Mouse (Mus musculus) heart, embryonic 16.5 days (tissue): ENCODE data around the gene Tor1aip1. TPM values are rescaled to one million over a fixed set of nuclear protein-coding genes. Genes with fewer than 3 reads are reported as not detected.
"Not testable (repeated sequence)": the region's sequence is repeated elsewhere in the genome, so short reads cannot be mapped to it uniquely, and the experiment has no call there.

Source experiments
- ATAC-seq: fragments of 200-750 bp; cut with Nextera tagmentation; replicated peaks from 2 replicates; pipeline ENCODE4 v1.8.0; 2017; ENCODE audit warnings: moderate number of reproducible peaks; ENCODE audit not compliant: insufficient read depth, low FRiP score; ENCODE audit errors: extremely low read depth
- H3K27ac ChIP-seq: fragments of 300-500 bp; sonication (generic); 2 replicates; pipeline ENCODE4 v1.5.1; 2014; ENCODE audit warnings: mild to moderate bottlenecking, low read length, control low read depth, moderate library complexity
- H3K27me3 ChIP-seq: fragments of 300-500 bp; sonication (generic); 2 replicates; pipeline ENCODE4 v1.6.1; 2014; ENCODE audit warnings: low read length, mixed read lengths; ENCODE audit not compliant: control insufficient read depth, insufficient read depth
- H3K36me3 ChIP-seq: fragments of 300-500 bp; sonication (generic); 2 replicates; pipeline ENCODE4 v1.6.1; 2014; ENCODE audit not compliant: control insufficient read depth, insufficient read depth
- H3K4me1 ChIP-seq: fragments of 300-500 bp; sonication (generic); 2 replicates; pipeline ENCODE4 v1.6.1; 2014; ENCODE audit warnings: low read length, mixed read lengths; ENCODE audit not compliant: control insufficient read depth, insufficient read depth
- H3K4me2 ChIP-seq: fragments of 300-500 bp; sonication (generic); 2 replicates; pipeline ENCODE4 v1.6.1; 2014; ENCODE audit warnings: low read depth, mild to moderate bottlenecking, control low read depth, low read length
- H3K4me3 ChIP-seq: fragments of 300-500 bp; sonication (generic); 2 replicates; pipeline ENCODE4 v1.5.1; 2014; ENCODE audit warnings: mild to moderate bottlenecking, control low read depth, low read length
- H3K9ac ChIP-seq: fragments of 300-500 bp; sonication (generic); 2 replicates; pipeline ENCODE4 v1.6.1; 2014; ENCODE audit warnings: low read length, control low read depth
- H3K9me3 ChIP-seq: fragments of 300-500 bp; sonication (generic); replicated peaks from 2 replicates; pipeline ENCODE4 v1.6.1; 2016; ENCODE audit warnings: low read length; ENCODE audit not compliant: control insufficient read depth
- WGBS: fragments of 180-500 bp; shearing (Covaris S2); extraction: QIAGEN DNeasy Blood & Tissue Kit; methylation state at CpG from one replicate; pipeline ENCODE4 v1.1.7; 2014; 5-methylcytosine and 5-hydroxymethylcytosine counted together
- polyA plus RNA-seq: library from polyadenylated mRNA; unstranded; fragments of >200 nt; fragmentation: Nextera tagmentation; extraction: Ambion mirVana; gene quantifications from 2 replicates; pipeline ENCODE4 v1.2.1, GENCODE M21; 2015

The Tor1aip1 gene
- polyA plus RNA-seq, 1 experiment from 2014 or later, result 30.4 TPM

- Histone ChIP-seq H3K4me1 (peaks cover 8% of the 10 kb centered on the region), H3K27ac (no peak overlapping the region), H3K9me3 (no peaks in the 10 kb centered on the region), H3K36me3 (peaks cover 47% of the 10 kb centered on the region), H3K9ac (no peak overlapping the region), H3K4me2 (no peak overlapping the region), H3K27me3 (no peaks in the 10 kb centered on the region), H3K4me3 (no peak overlapping the region)
- no peak for ATAC-seq
- WGBS, result 83% methylated on average over 4 of the region's 4 CpGs
Observed at GRCm38 (mm10) chr1:156062193-156062592, 25.9 kb upstream of the Tor1aip1 start.

GRCm38 (mm10) chr1:156058207-156058606 is 21.9 kb upstream of the Tor1aip1 start:
- 82% methylated on average over 2 of the region's 2 CpGs for WGBS
- peaks cover 29% of the 10 kb centered on the region for H3K36me3 ChIP-seq
- no peak for ATAC-seq

DNA sequence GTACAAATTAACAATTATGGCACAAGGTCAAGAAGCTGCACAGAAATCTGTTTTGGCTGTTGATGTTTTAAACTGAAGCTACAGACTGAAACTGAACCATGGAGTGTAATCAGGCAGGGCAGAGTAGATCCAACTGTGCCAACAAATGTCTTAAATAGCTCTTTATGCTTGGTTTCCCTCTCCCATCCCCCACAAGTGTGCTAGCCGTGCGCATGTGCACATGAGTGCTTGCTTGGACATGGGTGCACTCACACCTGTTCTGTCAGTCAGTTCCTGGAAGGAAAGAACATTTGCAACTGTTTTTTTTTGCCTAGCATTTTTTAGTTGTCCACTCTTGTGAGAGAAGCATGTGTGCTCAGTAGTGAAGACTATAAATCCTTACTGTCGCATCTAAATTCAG is 10.4 kb upstream of the Tor1aip1 start:
- Histone ChIP-seq H3K27me3 (no peaks in the 10 kb centered on the region), H3K4me1 (peaks cover 22% of the 10 kb centered on the region), H3K9me3 (no peaks in the 10 kb centered on the region), H3K36me3 (peaks cover 17% of the 10 kb centered on the region), H3K9ac (no peak overlapping the region), H3K4me3 (no peak overlapping the region), H3K4me2 (no peak overlapping the region), H3K27ac (no peak overlapping the region)
- WGBS, result 76% methylated on average over 3 of the region's 3 CpGs
- ATAC-seq, result no peak

More at GRCm38 (mm10) chr1:156058207-156058606, 21.9 kb upstream of the Tor1aip1 start:
- H3K4me3 ChIP-seq, result no peak overlapping the region
- H3K4me2 ChIP-seq, result no peak overlapping the region
- no peak overlapping the region for H3K9ac ChIP-seq
- no peaks in the 10 kb centered on the region for H3K27me3 ChIP-seq
- no peak overlapping the region for H3K27ac ChIP-seq
- H3K4me1 ChIP-seq, result peaks cover 4% of the 10 kb centered on the region; the same call in 1 of the 2 replicates
- no peaks in the 10 kb centered on the region for H3K9me3 ChIP-seq

- 62% methylated on average over 5 of the region's 5 CpGs for WGBS
- H3K27ac ChIP-seq, result no peak overlapping the region
- no peak overlapping the region for H3K4me2 ChIP-seq
- no peak for ATAC-seq
- no peak overlapping the region for H3K4me3 ChIP-seq
- H3K36me3 ChIP-seq, result peaks cover 2% of the 10 kb centered on the region
- no peaks in the 10 kb centered on the region for H3K27me3 ChIP-seq
- no peak overlapping the region for H3K9ac ChIP-seq
- no peaks in the 10 kb centered on the region for H3K9me3 ChIP-seq
- H3K4me1 ChIP-seq, result peaks cover 24% of the 10 kb centered on the region
Observed at GRCm38 (mm10) chr1:156044211-156044611, 7.9 kb upstream of the Tor1aip1 start.

DNA sequence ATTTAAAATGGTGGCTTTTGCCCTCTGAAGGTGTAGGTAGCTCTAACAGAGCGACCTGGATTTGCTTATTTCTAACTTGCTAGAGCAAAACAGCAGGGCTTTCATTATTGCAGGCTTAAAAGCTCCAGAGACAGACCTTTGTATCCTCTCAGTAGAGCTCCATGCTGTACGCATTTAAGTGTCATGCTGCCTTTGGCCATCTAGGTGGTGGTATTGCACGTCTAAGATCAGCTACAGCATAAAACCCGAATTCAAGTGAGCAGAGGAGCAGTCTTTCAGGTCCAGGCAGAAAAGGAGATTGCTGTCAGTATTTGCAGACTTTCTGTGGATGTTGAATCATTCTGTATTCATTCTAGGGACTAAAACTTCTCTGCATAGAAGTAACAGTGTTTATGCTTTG is 6.7 kb upstream of the Tor1aip1 start:
- peaks cover 24% of the 10 kb centered on the region for H3K4me1 ChIP-seq
- H3K27ac ChIP-seq, result no peak overlapping the region
- H3K4me3 ChIP-seq, result no peak overlapping the region
- H3K9me3 ChIP-seq, result no peaks in the 10 kb centered on the region
- no peak for ATAC-seq
- H3K9ac ChIP-seq, result no peak overlapping the region
- WGBS, result 22% methylated on average over 4 of the region's 4 CpGs
- no peaks in the 10 kb centered on the region for H3K27me3 ChIP-seq
- H3K36me3 ChIP-seq, result peaks cover 2% of the 10 kb centered on the region
- H3K4me2 ChIP-seq, result no peak overlapping the region

GRCm38 (mm10) chr1:156042481-156042880 is 6.2 kb upstream of the Tor1aip1 start:
- H3K36me3 ChIP-seq, result peaks cover 2% of the 10 kb centered on the region
- no peaks in the 10 kb centered on the region for H3K27me3 ChIP-seq
- peak overlapping the region; percentile 70 for H3K9ac ChIP-seq
- no peak overlapping the region for H3K27ac ChIP-seq
- no peak for ATAC-seq
- 76% methylated on average over 5 of the region's 5 CpGs for WGBS
- H3K9me3 ChIP-seq, result no peaks in the 10 kb centered on the region
- H3K4me1 ChIP-seq, result peaks cover 25% of the 10 kb centered on the region
- H3K4me2 ChIP-seq, result peak overlapping the region; percentile 94
- peak overlapping the region; percentile 59 for H3K4me3 ChIP-seq

DNA sequence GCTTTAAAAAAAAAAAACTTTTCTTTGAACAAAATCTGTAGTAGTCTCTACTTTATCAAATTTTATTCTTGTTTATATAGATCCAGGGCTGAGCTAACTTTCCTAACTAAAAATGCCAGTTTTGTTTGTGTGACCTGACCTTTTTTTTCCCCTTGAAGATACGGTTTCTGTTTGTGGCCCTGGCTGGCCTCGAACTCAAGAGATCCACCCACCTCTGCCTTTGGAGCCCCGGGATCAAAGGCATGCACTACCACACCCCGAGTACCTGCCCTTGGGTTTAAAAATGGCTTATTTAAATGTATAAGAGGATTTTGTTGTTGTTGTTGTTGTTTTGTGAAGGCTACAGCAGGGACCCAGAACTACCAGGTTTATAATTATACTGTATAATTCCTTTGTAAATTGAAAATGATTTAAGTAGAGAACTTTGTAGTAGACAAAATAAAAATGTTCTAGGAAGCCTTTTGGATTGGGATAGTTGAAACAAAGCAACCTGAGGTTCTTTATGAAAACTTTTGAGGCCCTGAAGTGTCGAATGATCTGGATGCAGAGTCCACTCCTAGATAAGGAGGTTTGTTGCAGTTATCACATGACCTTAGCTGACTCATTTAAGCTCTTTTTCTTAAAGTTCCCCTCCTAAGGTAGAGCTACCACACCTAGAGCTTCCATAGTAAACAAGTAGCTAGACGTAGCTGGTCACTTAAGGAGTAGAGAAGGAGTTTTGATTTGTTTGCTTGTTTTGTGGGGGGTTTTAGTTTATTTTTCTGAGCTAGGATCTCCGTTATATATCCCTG is 5.4 kb upstream of the Tor1aip1 start:
- ATAC-seq, result no peak
- Histone ChIP-seq H3K9me3 (no peaks in the 10 kb centered on the region), H3K4me1 (peaks cover 24% of the 10 kb centered on the region), H3K4me3 (peak overlapping the region; percentile 59), H3K4me2 (peak overlapping the region; percentile 94), H3K27me3 (no peaks in the 10 kb centered on the region), H3K9ac (peak overlapping the region; percentile 70), H3K36me3 (peaks cover 2% of the 10 kb centered on the region), H3K27ac (no peak overlapping the region)
- 23% methylated on average over 7 of the region's 7 CpGs for WGBS

DNA sequence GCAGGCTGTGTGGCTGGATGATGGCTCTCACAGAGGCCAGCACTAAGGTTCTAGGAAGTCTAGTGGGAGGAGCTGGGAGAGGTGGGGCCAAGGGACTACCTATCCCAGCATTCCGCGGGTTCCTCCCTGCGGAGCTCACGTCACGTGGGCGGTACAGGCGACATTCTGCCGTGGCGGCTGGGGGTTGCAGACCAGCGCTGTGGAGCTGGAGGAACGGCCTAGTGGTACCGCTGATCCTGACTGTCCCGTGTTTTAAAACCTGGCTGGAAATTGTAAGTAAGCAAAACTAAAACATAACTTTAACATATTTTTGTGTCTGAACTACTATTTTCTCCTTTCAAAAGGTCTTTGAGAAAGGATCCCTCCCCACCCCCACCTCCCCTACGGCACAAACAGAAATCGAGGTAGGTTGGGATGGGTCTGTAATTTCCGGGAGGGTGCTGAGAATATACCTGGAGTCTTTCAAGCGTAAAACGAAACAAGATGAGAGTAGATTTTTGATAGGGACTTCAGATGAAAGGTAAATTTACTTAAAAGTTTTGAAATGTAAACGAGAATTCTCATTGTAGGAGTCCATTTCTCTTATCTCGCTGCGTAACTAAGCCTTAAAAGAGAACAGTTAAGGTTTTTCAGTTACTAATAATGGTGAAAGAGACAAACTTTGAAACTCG is 4.6 kb upstream of the Tor1aip1 start:
- Histone ChIP-seq H3K27me3 (no peaks in the 10 kb centered on the region), H3K4me1 (peaks cover 20% of the 10 kb centered on the region), H3K4me3 (peak overlapping the region; percentile 84), H3K9me3 (no peaks in the 10 kb centered on the region), H3K27ac (peak overlapping the region; percentile 65), H3K9ac (peak overlapping the region; percentile 82), H3K4me2 (peak overlapping the region; percentile 59), H3K36me3 (peaks cover 2% of the 10 kb centered on the region)
- ATAC-seq, result peak; percentile 74
- WGBS, result under 1% methylated on average over 22 of the region's 22 CpGs

DNA sequence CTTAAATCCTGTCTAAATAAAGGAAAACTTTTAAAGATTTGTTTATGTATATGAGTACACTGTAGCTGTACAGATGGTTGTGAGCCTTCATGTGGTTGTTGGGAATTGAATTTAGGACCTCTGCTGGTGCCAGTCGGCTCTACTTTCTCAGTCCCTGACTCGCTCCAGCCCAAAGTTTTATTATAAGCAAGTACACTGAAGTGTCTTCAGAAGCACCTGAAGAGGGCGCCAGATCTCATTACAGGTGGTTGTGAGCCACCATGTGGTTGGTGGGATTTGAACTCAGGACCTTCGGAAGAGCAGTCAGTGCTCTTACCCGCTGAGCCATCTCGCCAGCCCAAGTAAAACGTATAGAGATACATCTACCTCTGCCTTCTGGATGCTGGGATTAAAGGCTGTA is 3.7 kb upstream of the Tor1aip1 start:
- not testable (repeated sequence) for H3K4me3 ChIP-seq, H3K9me3 ChIP-seq, ATAC-seq, H3K36me3 ChIP-seq, H3K4me2 ChIP-seq, H3K27me3 ChIP-seq, H3K9ac ChIP-seq
- Histone ChIP-seq H3K4me1 (peaks cover 20% of the 10 kb centered on the region), H3K27ac (peak overlapping the region; percentile 59; the same call in 1 of the 2 replicates)
- 65% methylated on average over 7 of the region's 7 CpGs for WGBS
